24 mouse cellular contexts compared by ENCODE assay signal in genomic region chr17:82834177-82834576, GRCm38 (mm10).
DNase-seq lines count a peak whose midpoint lies in the region; ATAC-seq and TF ChIP-seq lines count a peak whose summit lies in the region.
"Had no signal": no experiment of that assay in that cellular context is flagged by ENCODE, and none has a peak within 500 bp of the region (broad histone marks: within the 10 kb centered on the region; RNA-seq: fewer than 3 reads in every experiment).

No protein-coding gene starts in this region.

- H3K79me2 ChIP-seq in MEL (ENCODE audit: control insufficient read depth, insufficient read depth, low read length, poor library complexity), result no peaks in the 10 kb centered on the region

- TF ChIP-seq CTCF in MEL (IDR thresholded peaks at IDR 0.05 in 2 of 3, conservative IDR thresholded peaks at IDR 0.05 in 1 of 3; ENCODE audit: control insufficient read depth in 1 of 3, insufficient read depth in 1 of 3, low read depth in 2 of 3, low read length in 3 of 3, poor library complexity in 1 of 3, severe bottlenecking in 1 of 3), result no peak

- peak; percentile 85 to 92 for TF ChIP-seq EP300 in MEL (IDR thresholded peaks at IDR 0.05; ENCODE audit: low read depth in 1 of 2, low read length in 2 of 2)

- no peak overlapping the region for H3K4me3 ChIP-seq in forebrain, embryonic 12.5 days (replicated peaks)
- no peak overlapping the region for H3K4me3 ChIP-seq in forebrain, embryonic 15.5 days
- H3K4me3 ChIP-seq in midbrain, embryonic 11.5 days (ENCODE audit: low read depth, low read length), result no peak overlapping the region
- no peak overlapping the region for H3K4me3 ChIP-seq in midbrain, embryonic 14.5 days (replicated peaks; ENCODE audit: low read depth, low read length)
- H3K4me3 ChIP-seq in MEL (ENCODE audit: control insufficient read depth in 1 of 2, insufficient read depth in 1 of 2, low read depth in 2 of 2, low read length in 2 of 2), result no peak overlapping the region
- H3K4me3 ChIP-seq in hindbrain, embryonic 13.5 days, result no peak overlapping the region
- H3K4me3 ChIP-seq in kidney, embryonic 15.5 days (replicated peaks), result no peak overlapping the region

- H3K4me2 ChIP-seq in forebrain, embryonic 12.5 days, result no peak overlapping the region
- H3K4me2 ChIP-seq in forebrain, embryonic 15.5 days (replicated peaks), result no peak overlapping the region
- H3K4me2 ChIP-seq in midbrain, embryonic 11.5 days, result no peak overlapping the region
- no peak overlapping the region for H3K4me2 ChIP-seq in midbrain, embryonic 14.5 days (ENCODE audit: low read length)
- H3K4me2 ChIP-seq in hindbrain, embryonic 13.5 days, result no peak overlapping the region
- no peak overlapping the region for H3K4me2 ChIP-seq in kidney, embryonic 15.5 days

- H3K9me3 ChIP-seq in forebrain, embryonic 12.5 days, result no peaks in the 10 kb centered on the region
- H3K9me3 ChIP-seq in forebrain, embryonic 15.5 days, result no peaks in the 10 kb centered on the region
- no peaks in the 10 kb centered on the region for H3K9me3 ChIP-seq in midbrain, embryonic 11.5 days (ENCODE audit: control insufficient read depth, low read length)
- H3K9me3 ChIP-seq in midbrain, embryonic 14.5 days (ENCODE audit: control insufficient read depth, low read length), result no peaks in the 10 kb centered on the region
- H3K9me3 ChIP-seq in MEL (replicated peaks; ENCODE audit: insufficient read depth, low read length), result no peaks in the 10 kb centered on the region
- no peaks in the 10 kb centered on the region for H3K9me3 ChIP-seq in hindbrain, embryonic 13.5 days
- H3K9me3 ChIP-seq in kidney, embryonic 15.5 days (replicated peaks), result no peaks in the 10 kb centered on the region

- no peaks in the 10 kb centered on the region for H3K36me3 ChIP-seq in forebrain, embryonic 12.5 days (replicated peaks)
- no peaks in the 10 kb centered on the region for H3K36me3 ChIP-seq in forebrain, embryonic 15.5 days
- no peaks in the 10 kb centered on the region for H3K36me3 ChIP-seq in midbrain, embryonic 11.5 days (ENCODE audit: control insufficient read depth, insufficient read depth, low read length)
- no peaks in the 10 kb centered on the region for H3K36me3 ChIP-seq in midbrain, embryonic 14.5 days (ENCODE audit: control insufficient read depth, insufficient read depth, low read length)
- peaks cover 0 to 4% of the 10 kb centered on the region in 2 experiments; a peak in 2 of 4 replicates for H3K36me3 ChIP-seq in MEL (ENCODE audit: control insufficient read depth in 1 of 2, insufficient read depth in 2 of 2, low read length in 2 of 2)
- H3K36me3 ChIP-seq in hindbrain, embryonic 13.5 days, result no peaks in the 10 kb centered on the region
- H3K36me3 ChIP-seq in kidney, embryonic 15.5 days, result no peaks in the 10 kb centered on the region
- H3K36me3 ChIP-seq: G1E had no signal

- no peak overlapping the region for H3K9ac ChIP-seq in forebrain, embryonic 12.5 days
- no peak overlapping the region for H3K9ac ChIP-seq in forebrain, embryonic 15.5 days (replicated peaks)
- H3K9ac ChIP-seq in midbrain, embryonic 11.5 days (ENCODE audit: low read length), result no peak overlapping the region
- H3K9ac ChIP-seq in midbrain, embryonic 14.5 days (replicated peaks; ENCODE audit: low read length), result no peak overlapping the region
- no peak overlapping the region for H3K9ac ChIP-seq in MEL (ENCODE audit: control insufficient read depth, low read depth, low read length, poor library complexity, severe bottlenecking)
- H3K9ac ChIP-seq in hindbrain, embryonic 13.5 days, result no peak overlapping the region
- H3K9ac ChIP-seq in kidney, embryonic 15.5 days, result no peak overlapping the region

- TF ChIP-seq POLR2A in MEL (IDR thresholded peaks at IDR 0.05; ENCODE audit: control insufficient read depth in 1 of 2, insufficient read depth in 1 of 2, low read depth in 1 of 2, low read length in 2 of 2, poor library complexity in 1 of 2), result no peak

- 83% methylated on average over 3 of the region's 3 CpGs for WGBS in forebrain, embryonic 12.5 days
- 79% methylated on average over 3 of the region's 3 CpGs for WGBS in forebrain, embryonic 15.5 days
- WGBS in midbrain, embryonic 11.5 days, result 84% methylated on average over 3 of the region's 3 CpGs
- WGBS in midbrain, embryonic 14.5 days, result 81% methylated on average over 3 of the region's 3 CpGs
- WGBS in hindbrain, embryonic 13.5 days, result 82% methylated on average over 3 of the region's 3 CpGs
- WGBS in kidney, embryonic 15.5 days, result 77% methylated on average over 3 of the region's 3 CpGs

- no peaks in the 10 kb centered on the region for H3K27me3 ChIP-seq in forebrain, embryonic 12.5 days
- no peaks in the 10 kb centered on the region for H3K27me3 ChIP-seq in forebrain, embryonic 15.5 days
- no peaks in the 10 kb centered on the region for H3K27me3 ChIP-seq in midbrain, embryonic 11.5 days (ENCODE audit: control insufficient read depth, insufficient read depth, low read length)
- no peaks in the 10 kb centered on the region for H3K27me3 ChIP-seq in midbrain, embryonic 14.5 days (ENCODE audit: control insufficient read depth, insufficient read depth, low read length)
- H3K27me3 ChIP-seq in MEL (ENCODE audit: control insufficient read depth in 1 of 2, insufficient read depth in 2 of 2, low read length in 2 of 2), result no peaks in the 10 kb centered on the region
- no peaks in the 10 kb centered on the region for H3K27me3 ChIP-seq in hindbrain, embryonic 13.5 days
- no peaks in the 10 kb centered on the region for H3K27me3 ChIP-seq in kidney, embryonic 15.5 days
- H3K27me3 ChIP-seq: CH12.LX, Patski had no signal

- peak; percentile 82 for DNase-seq in midbrain, embryonic 11.5 days (ENCODE audit: low spot score, missing footprints)
- DNase-seq in midbrain, embryonic 14.5 days, result no peak
- DNase-seq in MEL (ENCODE audit: low read depth, low spot score) (peak; percentile 80), MEL-GATA-1-ER (ENCODE audit: extremely low read depth, low read depth) (peak; percentile 37)
- DNase-seq: adrenal gland, adult 2 months; adrenal gland, adult 8-10 months; adrenal gland, postnatal 10 days; adrenal gland, postnatal 14 days; adrenal gland, postnatal 25 days; adrenal gland, postnatal 36 days; B cell, adult 2 months; cerebellum, adult 11 months; cerebellum, adult 11-12 months; cerebellum, adult 18-20 months; cerebellum, adult 2 months had no signal

- ATAC-seq in forebrain, embryonic 12.5 days (ENCODE audit: low FRiP score), result no peak
- ATAC-seq in forebrain, embryonic 15.5 days (replicated peaks), result no peak
- ATAC-seq in midbrain, embryonic 11.5 days (ENCODE audit: low FRiP score), result no peak
- no peak for ATAC-seq in midbrain, embryonic 14.5 days (ENCODE audit: low FRiP score, low TSS enrichment)
- ATAC-seq in hindbrain, embryonic 13.5 days (ENCODE audit: low FRiP score), result no peak
- no peak for ATAC-seq in kidney, embryonic 15.5 days (replicated peaks; ENCODE audit: low FRiP score)
- ATAC-seq: activated CD4-positive, CD25-positive, alpha-beta regulatory T cell, adult 4 months; CD4-positive, CD25-positive, alpha-beta regulatory T cell, adult 4 months; Patski had no signal

- H3K4me1 ChIP-seq in forebrain, embryonic 12.5 days, result no peaks in the 10 kb centered on the region
- H3K4me1 ChIP-seq in forebrain, embryonic 15.5 days, result no peaks in the 10 kb centered on the region
- H3K4me1 ChIP-seq in midbrain, embryonic 11.5 days (ENCODE audit: control insufficient read depth, insufficient read depth, low read length), result no peaks in the 10 kb centered on the region
- no peaks in the 10 kb centered on the region for H3K4me1 ChIP-seq in midbrain, embryonic 14.5 days (ENCODE audit: control insufficient read depth, insufficient read depth, low read length)
- H3K4me1 ChIP-seq in MEL (ENCODE audit: control insufficient read depth in 1 of 2, insufficient read depth in 2 of 2, low read length in 2 of 2), result peaks cover 0 to 4% of the 10 kb centered on the region in 2 experiments; a peak in 1 of 4 replicates
- H3K4me1 ChIP-seq in hindbrain, embryonic 13.5 days (replicated peaks), result no peaks in the 10 kb centered on the region
- H3K4me1 ChIP-seq in kidney, embryonic 15.5 days, result no peaks in the 10 kb centered on the region

- TF ChIP-seq RAD21 in MEL (IDR thresholded peaks at IDR 0.05; ENCODE audit: low read depth, low read length), result no peak

- 0 out of 2 replicates have a peak overlapping the region, but pooled peaks have one; percentile 8 for H3K27ac ChIP-seq in forebrain, embryonic 12.5 days
- H3K27ac ChIP-seq in forebrain, embryonic 15.5 days (replicated peaks), result no peak overlapping the region
- H3K27ac ChIP-seq in midbrain, embryonic 11.5 days (ENCODE audit: low read depth, low read length), result no peak overlapping the region
- H3K27ac ChIP-seq in midbrain, embryonic 14.5 days (replicated peaks; ENCODE audit: low read depth, low read length), result no peak overlapping the region
- H3K27ac ChIP-seq in MEL (ENCODE audit: control insufficient read depth, low read depth, low read length), result no peak overlapping the region
- no peak overlapping the region for H3K27ac ChIP-seq in hindbrain, embryonic 13.5 days
- no peak overlapping the region for H3K27ac ChIP-seq in kidney, embryonic 15.5 days

TF ChIP-seq in MEL, 35 proteins besides CTCF, POLR2A, EP300 and RAD21 (continues in another document):
- TF ChIP-seq ZNF384 (IDR thresholded peaks at IDR 0.05; ENCODE audit: low read depth, low read length) (no peak), ZKSCAN1 (IDR thresholded peaks at IDR 0.05; ENCODE audit: low read depth, low read length) (no peak), MAFK (IDR thresholded peaks at IDR 0.05; ENCODE audit: borderline replicate concordance, low read depth, low read length) (no peak), UBTF (IDR thresholded peaks at IDR 0.05; ENCODE audit: borderline replicate concordance, insufficient read depth, low read depth, low read length) (no peak), NRF1 (IDR thresholded peaks at IDR 0.05; ENCODE audit: insufficient read depth, low read depth, low read length, poor library complexity, severe bottlenecking) (no peak), TCF12 (IDR thresholded peaks at IDR 0.05; ENCODE audit: low read depth, low read length) (peak; percentile 96), BHLHE40 (IDR thresholded peaks at IDR 0.05; ENCODE audit: borderline replicate concordance, low read depth, low read length) (peak; percentile 46; the same call in 1 of the 2 replicates), ZC3H11A (IDR thresholded peaks at IDR 0.05; ENCODE audit: low read depth, low read length) (no peak), SMC3 (IDR thresholded peaks at IDR 0.05; ENCODE audit: low read depth, low read length) (no peak), JUND (IDR thresholded peaks at IDR 0.05; ENCODE audit: low read depth, low read length) (no peak), MAX (IDR thresholded peaks at IDR 0.05; ENCODE audit: low read length) (no peak), POLR2AphosphoS2 (IDR thresholded peaks at IDR 0.05; ENCODE audit: low read length) (no peak), CHD2 (IDR thresholded peaks at IDR 0.05; ENCODE audit: low read length) (no peak), SIN3A (IDR thresholded peaks at IDR 0.05; ENCODE audit: low read length) (no peak), MXI1 (IDR thresholded peaks at IDR 0.05; ENCODE audit: low read depth, low read length) (no peak), KAT2A (conservative IDR thresholded peaks at IDR 0.05; ENCODE audit: low read depth, low read length) (no peak), NELFE (IDR thresholded peaks at IDR 0.05; ENCODE audit: low read depth, low read length) (no peak)
